In genomic region chr2:167313501-167314326, GRCm38 (mm10) we compare ENCODE assay signal across 8 mouse cellular contexts. TPM values are rescaled to one million over a fixed set of nuclear protein-coding genes. Genes with fewer than 3 reads are reported as not detected.
DNase-seq lines count a peak whose midpoint lies in the region; ATAC-seq and TF ChIP-seq lines count a peak whose summit lies in the region.

No protein-coding gene starts in this region.

- no peaks in the 10 kb centered on the region for H3K27me3 ChIP-seq in intestine, embryonic 16.5 days (replicated peaks; ENCODE audit: control insufficient read depth, insufficient read depth, low read length)
- no peaks in the 10 kb centered on the region for H3K27me3 ChIP-seq in liver, postnatal 0 days (ENCODE audit: insufficient read depth, low read length)
- H3K27me3 ChIP-seq in neural tube, embryonic 14.5 days (ENCODE audit: control insufficient read depth, insufficient read depth, low read length): no peaks in the 10 kb centered on the region

- peak; percentile 94 for ATAC-seq in intestine, embryonic 16.5 days
- ATAC-seq in liver, postnatal 0 days: peak; percentile 16; the same call in 1 of the 2 replicates
- ATAC-seq in neural tube, embryonic 14.5 days (ENCODE audit: low read depth): peak; percentile 82; the same call in 1 of the 2 replicates

- H3K9me3 ChIP-seq in intestine, embryonic 16.5 days (ENCODE audit: control insufficient read depth, low read length): no peaks in the 10 kb centered on the region
- H3K9me3 ChIP-seq in liver, postnatal 0 days (ENCODE audit: low read length): no peaks in the 10 kb centered on the region
- no peaks in the 10 kb centered on the region for H3K9me3 ChIP-seq in neural tube, embryonic 14.5 days (ENCODE audit: control insufficient read depth, low read length)

- TF ChIP-seq EP300 in liver, postnatal 0 days (IDR thresholded peaks at IDR 0.05; ENCODE audit: low read depth): no peak

- H3K27ac ChIP-seq in intestine, embryonic 16.5 days (ENCODE audit: low read length): peak overlapping the region; percentile 53
- H3K27ac ChIP-seq in liver, postnatal 0 days (ENCODE audit: low read depth): peak overlapping the region; percentile 45; the same call in 1 of the 2 replicates
- peak overlapping the region; percentile 63 for H3K27ac ChIP-seq in neural tube, embryonic 14.5 days (ENCODE audit: low read depth, low read length)

- H3K4me3 ChIP-seq in intestine, embryonic 16.5 days (ENCODE audit: low read length): no peak overlapping the region
- H3K4me3 ChIP-seq in liver, postnatal 0 days (ENCODE audit: low read depth, low read length): no peak overlapping the region
- no peak overlapping the region for H3K4me3 ChIP-seq in neural tube, embryonic 14.5 days (ENCODE audit: low read depth, low read length)

- no peak overlapping the region for H3K4me2 ChIP-seq in intestine, embryonic 16.5 days (ENCODE audit: low read depth, low read length)
- H3K4me2 ChIP-seq in liver, postnatal 0 days (ENCODE audit: low read depth, low read length): 0 out of 2 replicates have a peak overlapping the region, but pooled peaks have one; percentile 22
- H3K4me2 ChIP-seq in neural tube, embryonic 14.5 days (ENCODE audit: low read depth, low read length): no peak overlapping the region

- 48% methylated on average over 13 of the region's 13 CpGs for WGBS in intestine, embryonic 16.5 days
- 57% methylated on average over 13 of the region's 13 CpGs for WGBS in liver, postnatal 0 days (ENCODE audit: insufficient replicate concordance)
- WGBS in neural tube, embryonic 14.5 days: 52% methylated on average over 13 of the region's 13 CpGs

- peak; percentile 85 for DNase-seq in retina, postnatal 1 day
- no peak for DNase-seq in retina, embryonic 14.5 days (ENCODE audit: low spot score)
- DNase-seq in cerebellum, adult 11-12 months: peak; percentile 79
- peak; percentile 98 for DNase-seq in heart, adult 11 months
- peak; percentile 61 for DNase-seq in liver, postnatal 0 days
- DNase-seq in right cerebral cortex, adult 2 months (ENCODE audit: low spot score in 2 of 2): no peak

- TF ChIP-seq CTCF in liver, postnatal 0 days (IDR thresholded peaks at IDR 0.05; ENCODE audit: low read depth): no peak

- H3K4me1 ChIP-seq in intestine, embryonic 16.5 days (ENCODE audit: control insufficient read depth, insufficient read depth, low read length): peaks cover 50% of the 10 kb centered on the region
- peaks cover 42% of the 10 kb centered on the region for H3K4me1 ChIP-seq in liver, postnatal 0 days (ENCODE audit: insufficient read depth)
- peaks cover 14% of the 10 kb centered on the region for H3K4me1 ChIP-seq in neural tube, embryonic 14.5 days (ENCODE audit: control insufficient read depth, insufficient read depth, low read length)

- no peaks in the 10 kb centered on the region for H3K36me3 ChIP-seq in intestine, embryonic 16.5 days (ENCODE audit: control insufficient read depth, insufficient read depth, low read length)
- peaks cover 15% of the 10 kb centered on the region for H3K36me3 ChIP-seq in liver, postnatal 0 days (replicated peaks; ENCODE audit: insufficient read depth, low read length)
- H3K36me3 ChIP-seq in neural tube, embryonic 14.5 days (ENCODE audit: control insufficient read depth, insufficient read depth, low read length): no peaks in the 10 kb centered on the region

- peak overlapping the region; percentile 9; the same call in 1 of the 2 replicates for H3K9ac ChIP-seq in intestine, embryonic 16.5 days (ENCODE audit: low read depth, low read length)
- 0 out of 2 replicates have a peak overlapping the region, but pooled peaks have one; percentile 13 for H3K9ac ChIP-seq in liver, postnatal 0 days (replicated peaks)
- H3K9ac ChIP-seq in neural tube, embryonic 14.5 days (replicated peaks; ENCODE audit: low read depth, low read length): no peak overlapping the region

RNA-seq across cellular contexts. Expression of gene B4galt5, which starts 35.3 kb away (rescaled TPM):
- 7.2 and 8.1 TPM in 2 replicates for polyA plus RNA-seq in intestine, embryonic 16.5 days (2015; fragmentation: Nextera tagmentation; extraction: Ambion mirVana)
- 3.2 and 4.2 TPM in 2 replicates for polyA plus RNA-seq in liver, postnatal 0 days (2015; fragmentation: Nextera tagmentation; extraction: Ambion mirVana)
- polyA plus RNA-seq in neural tube, embryonic 14.5 days (2014; fragmentation: Nextera tagmentation; extraction: Ambion mirVana): 22.6 and 31.5 TPM in 2 replicates

Comparison
In these comparisons a context has a peak if more than half of its experiments do, and no peak if none do; other contexts are left out.
1. DNase-seq: peak in retina, postnatal 1 day (single experiment), cerebellum, adult 11-12 months (single experiment), heart, adult 11 months (single experiment) and liver, postnatal 0 days (single experiment); none in retina, embryonic 14.5 days (single experiment) and right cerebral cortex, adult 2 months (0 of 2).
2. ATAC-seq: peak in every context shown above with its lines; median percentile 94 in intestine, embryonic 16.5 days; 82 in neural tube, embryonic 14.5 days; 16 in liver, postnatal 0 days.
3. Peak in every context shown above with its lines, with median percentiles within 50 percentile points of each other: H3K27ac ChIP-seq.